Mouse (Mus musculus) adrenal gland, adult 2 months (tissue): ENCODE results near the gene Catspere2. TPM values are rescaled to one million over a fixed set of nuclear protein-coding genes. Genes with fewer than 3 reads are reported as not detected.
A peak's percentile ranks its signal among the peaks of the same experiment; 100 is the strongest.
"Not testable (repeated sequence)": the region's sequence is repeated elsewhere in the genome, so short reads cannot be mapped to it uniquely, and the experiment has no call there.

Experiments used
- DNase-seq: peaks from one replicate; pipeline ENCODE4 v3.0.0; 2021
- long read RNA-seq: library from polyadenylated mRNA; stranded (forward); transcript quantifications from one replicate; pipeline ENCODE4 v2.0.0, GENCODE M21; 2021
- polyA plus RNA-seq: library from polyadenylated mRNA; depleted of rRNA; stranded (reverse); fragments of >200 nt; gene quantifications from 2 replicates; pipeline ENCODE4 v1.2.3, GENCODE M21; 2012; rRNA removed
- total RNA-seq, 2 experiments: library from RNA; stranded (reverse); gene quantifications; 2 replicates each; pipeline ENCODE4 v1.2.3; 2021

Gene Catspere2
- total RNA-seq (1 to 10 TPM; 1.8 to 2.0 TPM), polyA plus RNA-seq (2.3 and 3.9 TPM in 2 replicates)
- long read RNA-seq, partial matches to known transcripts = 0 of 3 reads
- long read RNA-seq, other reads (novel, unspliced or antisense) = 3 of 3 reads

GRCm38 (mm10) chr1:177983024-177983450, at the start of gene Catspere2:
Catspere2 (plus strand) TSS chr1:177983423.
- DNase-seq = peak; percentile 100

DNA sequence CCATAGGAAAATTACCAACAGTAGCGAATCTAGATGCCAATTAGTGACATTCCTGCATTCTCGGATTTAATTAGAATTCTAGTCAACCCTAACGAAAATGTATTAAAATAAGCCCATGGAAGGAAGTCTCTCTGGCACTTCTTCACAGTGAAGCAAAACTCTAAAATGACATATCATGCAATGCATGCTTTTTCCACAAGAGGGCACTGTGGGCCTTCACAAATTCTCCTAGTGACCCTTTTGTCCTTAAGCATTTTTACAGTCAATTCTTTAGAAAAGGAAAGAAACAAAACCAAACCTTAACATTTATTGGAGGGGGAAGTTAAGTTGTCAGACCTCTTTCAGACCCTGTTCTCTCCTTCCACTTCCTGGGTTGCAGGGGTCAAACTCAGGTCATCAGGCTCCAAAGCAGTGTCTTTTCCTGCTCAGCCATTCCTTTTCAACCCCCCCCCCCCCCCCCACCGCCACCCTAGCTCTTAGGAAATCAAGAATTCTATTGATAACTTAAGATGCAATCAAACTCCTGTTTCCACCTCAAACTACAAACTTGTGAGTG, 42.7 kb upstream of the Catspere2 start:
- not testable (repeated sequence) for DNase-seq

- no peak for DNase-seq
These were observed 1.9 kb upstream of the Catspere2 start for GRCm38 (mm10) chr1:177981276-177981675.

DNA sequence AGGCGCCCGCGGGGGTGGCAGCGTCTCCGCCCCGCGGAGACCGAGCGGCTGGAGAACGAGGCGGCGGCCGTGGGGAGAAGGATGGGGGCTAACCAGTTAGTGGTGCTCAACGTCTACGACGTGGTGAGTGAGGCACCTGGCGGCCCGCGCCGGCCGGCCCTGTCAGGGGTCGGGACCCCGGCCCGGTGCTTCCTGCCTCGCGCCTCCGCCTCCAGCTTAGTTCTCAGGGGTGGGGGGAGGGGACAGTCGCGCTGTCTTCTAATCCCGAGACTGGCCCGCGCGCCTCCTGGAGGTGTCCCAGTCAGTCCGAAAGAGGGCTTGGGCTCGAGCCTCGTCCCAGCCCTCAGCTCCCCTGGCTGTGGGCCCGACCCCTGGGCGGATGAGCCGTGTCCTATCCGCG, 359 bp downstream of the Catspere2 start:
- DNase-seq = not testable (repeated sequence)

- no peak for DNase-seq
These were observed 983 bp downstream of the Catspere2 start for GRCm38 (mm10) chr1:177984206-177984605.

DNA sequence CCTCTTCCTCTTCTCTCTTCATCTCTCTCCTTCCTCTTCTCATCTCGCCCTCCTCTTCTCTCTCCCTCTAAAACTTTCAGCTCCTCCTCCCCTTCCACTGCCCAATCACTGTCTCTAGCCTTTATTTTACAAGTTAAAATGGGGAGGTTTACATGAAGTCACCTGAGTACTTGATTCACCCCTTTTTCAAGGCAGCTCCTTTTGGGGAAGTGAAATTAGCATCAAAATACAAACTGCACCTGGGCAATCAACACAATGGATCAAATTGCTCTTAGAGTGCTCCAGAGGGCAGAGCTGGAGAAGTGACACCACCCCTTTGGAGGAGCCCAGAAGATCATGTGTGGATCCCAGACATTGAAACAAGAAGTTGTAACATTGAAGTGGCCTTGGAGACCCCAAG, 4.3 kb downstream of the Catspere2 start:
- not testable (repeated sequence) for DNase-seq

- DNase-seq = not testable (repeated sequence)
These were observed 89.6 kb downstream of the Catspere2 start for GRCm38 (mm10) chr1:178072798-178073197.

DNA sequence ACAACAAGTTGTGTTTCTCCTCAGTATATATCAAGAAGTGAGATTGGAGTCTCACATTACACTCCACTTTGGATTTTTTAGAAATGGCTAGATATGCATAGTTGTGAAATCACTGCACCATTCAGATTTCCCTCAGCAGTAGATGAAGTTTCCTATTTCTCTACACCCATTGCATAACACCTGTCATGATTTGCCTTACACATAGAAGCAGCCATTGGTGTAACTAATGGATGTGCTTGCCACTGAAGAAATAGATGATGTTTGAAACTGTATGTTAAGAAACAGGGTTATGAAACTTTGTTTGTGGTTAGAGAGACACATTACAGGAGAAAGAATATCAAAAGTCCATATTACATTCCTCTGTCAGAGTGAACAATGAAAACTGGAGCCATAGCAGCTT, 114.6 kb downstream of the Catspere2 start:
- DNase-seq = not testable (repeated sequence)

GRCm38 (mm10) chr1:178108514-178108913, 125.3 kb downstream of the Catspere2 start:
- DNase-seq = not testable (repeated sequence)

GRCm38 (mm10) chr1:178122236-178122635, 139.0 kb downstream of the Catspere2 start:
- DNase-seq = not testable (repeated sequence)

- no peak for DNase-seq
These were observed 151.1 kb downstream of the Catspere2 start for GRCm38 (mm10) chr1:178134288-178134687.

GRCm38 (mm10) chr1:178146513-178146912, 163.3 kb downstream of the Catspere2 start:
- peak; percentile 33 for DNase-seq

GRCm38 (mm10) chr1:178146915-178147314, 163.7 kb downstream of the Catspere2 start:
- peak; percentile 14 for DNase-seq

DNA sequence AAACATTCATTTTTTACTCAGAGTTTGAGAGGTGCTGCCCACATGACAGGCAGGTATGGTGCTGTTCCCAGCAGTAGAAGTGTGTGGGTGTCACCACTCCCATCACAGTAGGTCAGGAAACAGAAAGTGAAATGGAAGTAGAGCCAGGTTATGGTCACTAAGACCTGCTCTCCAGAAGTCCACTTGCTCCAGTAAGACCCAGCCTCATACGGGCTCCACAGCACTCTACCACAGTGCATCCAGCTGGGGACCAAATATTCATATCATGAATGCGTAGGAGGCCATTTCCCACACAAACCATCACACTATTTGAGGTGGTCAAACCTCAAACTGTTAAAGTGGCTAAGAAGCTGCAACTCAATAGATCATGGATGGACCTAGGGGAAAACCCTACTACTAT, 199.0 kb downstream of the Catspere2 start:
- DNase-seq = no peak

- no peak for DNase-seq
These were observed 202.4 kb downstream of the Catspere2 start for GRCm38 (mm10) chr1:178185591-178185990.

DNA sequence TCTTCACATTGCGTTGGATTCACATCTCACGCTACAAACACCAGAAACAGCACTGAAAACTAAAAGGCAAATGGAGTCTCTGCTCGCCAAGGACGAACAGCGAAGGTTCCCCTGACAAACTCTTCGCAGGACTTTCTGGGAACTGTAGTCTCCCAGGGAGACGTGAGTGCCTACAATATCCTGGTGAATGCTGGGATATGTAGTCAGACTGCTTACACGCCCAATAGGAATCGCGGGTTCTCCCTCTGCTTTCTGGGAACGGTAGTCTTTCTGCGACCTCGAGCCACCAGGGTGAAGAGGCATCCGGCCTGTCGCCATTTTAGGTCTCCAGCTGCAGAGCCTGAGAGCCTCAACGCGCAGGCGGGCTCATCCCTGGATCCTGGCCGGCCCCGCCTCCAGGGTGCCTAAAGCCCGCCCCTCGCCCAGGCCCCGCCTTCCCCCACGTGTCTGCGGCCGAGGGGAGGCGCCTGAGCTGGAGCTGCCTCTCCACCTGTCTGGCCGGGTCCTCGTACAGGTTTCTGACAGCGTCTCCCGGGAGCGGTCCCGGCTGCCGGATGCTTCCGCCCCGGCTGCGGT, 204.1 kb downstream of the Catspere2 start, which contains the start of gene Desi2:
Gene Desi2 (plus strand): TSS at position 202 of the 576 bp plus-strand sequence.
- peak; percentile 98 for DNase-seq

DNA sequence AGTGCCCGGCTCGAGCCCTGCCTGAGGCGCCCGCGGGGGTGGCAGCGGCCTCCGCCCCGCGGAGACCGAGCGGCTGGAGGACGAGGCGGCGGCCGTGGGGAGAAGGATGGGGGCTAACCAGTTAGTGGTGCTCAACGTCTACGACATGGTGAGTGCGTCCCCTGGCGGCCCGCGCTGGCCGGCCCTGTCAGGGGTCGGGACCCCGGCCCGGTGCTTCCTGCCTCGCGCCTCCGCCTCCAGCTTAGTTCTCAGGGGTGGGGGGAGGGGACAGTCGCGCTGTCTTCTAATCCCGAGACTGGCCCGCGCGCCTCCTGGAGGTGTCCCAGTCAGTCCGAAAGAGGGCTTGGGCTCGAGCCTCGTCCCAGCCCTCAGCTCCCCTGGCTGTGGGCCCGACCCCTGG, 204.6 kb downstream of the Catspere2 start:
- not testable (repeated sequence) for DNase-seq

- DNase-seq = peak; percentile 19
These were observed 205.2 kb downstream of the Catspere2 start for GRCm38 (mm10) chr1:178188386-178188785.

DNA sequence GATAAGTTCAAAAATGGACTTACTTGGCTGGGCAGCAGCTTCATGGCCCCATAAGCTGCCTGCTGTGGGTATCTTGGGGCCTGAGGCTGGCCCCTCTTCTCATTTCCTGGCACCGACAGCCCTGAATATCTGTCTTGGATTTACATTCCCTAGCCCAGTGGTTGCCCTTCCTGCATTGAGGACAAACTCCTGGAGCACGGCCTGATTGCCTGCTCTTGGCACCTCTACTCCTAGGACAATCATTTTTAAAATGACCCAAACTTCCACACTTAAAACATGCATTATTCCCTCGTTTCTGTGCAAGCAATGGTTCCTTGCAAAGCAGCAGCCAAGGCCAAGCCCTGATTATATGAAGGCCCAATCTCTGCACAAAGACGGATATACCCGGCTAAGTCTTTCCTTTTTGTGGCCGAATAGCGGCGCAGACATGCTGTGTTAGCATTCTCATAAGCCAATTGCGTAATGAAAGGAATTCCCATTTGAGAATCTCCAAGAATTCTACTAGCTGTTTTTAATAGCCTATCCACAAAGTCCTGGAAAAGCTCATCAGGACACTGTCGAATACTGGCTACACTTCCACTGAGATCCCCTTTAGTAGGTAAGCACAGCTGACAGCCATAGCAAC, 222.6 kb downstream of the Catspere2 start:
- DNase-seq = peak; percentile 34

- DNase-seq = not testable (repeated sequence)
These were observed 224.6 kb downstream of the Catspere2 start for GRCm38 (mm10) chr1:178207856-178208255.

DNA sequence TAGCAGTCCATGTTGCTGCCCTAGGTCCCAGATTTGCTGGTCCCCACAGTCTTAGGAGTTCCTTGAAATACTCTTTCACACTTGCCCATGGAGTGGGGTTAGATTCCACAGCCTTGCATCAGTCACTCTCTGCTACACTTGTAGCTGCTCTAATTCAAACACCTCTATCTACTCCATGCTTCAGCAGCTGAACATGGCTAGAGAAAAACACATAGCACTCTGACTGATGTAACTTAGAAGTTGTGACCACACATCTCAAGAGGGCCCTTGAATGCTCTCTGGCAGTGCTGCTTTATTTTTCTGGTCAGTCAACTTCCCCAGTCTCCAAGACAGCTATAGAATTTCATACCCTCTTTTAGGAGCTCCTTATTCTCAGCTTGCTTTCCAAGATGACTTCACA, 226.7 kb downstream of the Catspere2 start:
- no peak for DNase-seq

- DNase-seq = no peak
These were observed 233.9 kb downstream of the Catspere2 start for GRCm38 (mm10) chr1:178217157-178217556.

GRCm38 (mm10) chr1:178218305-178218704, 235.1 kb downstream of the Catspere2 start:
- DNase-seq = no peak
